Mouse (Mus musculus) heart, embryonic 10.5 days (tissue): ENCODE results near the gene Fgfr2. TPM values are rescaled to one million over a fixed set of nuclear protein-coding genes. Genes with fewer than 3 reads are reported as not detected.

Source experiments
- DNase-seq: peaks from one replicate; pipeline ENCODE4 v3.0.0-alpha.2; 2017; ENCODE audit warnings: low spot score
- H3K27ac ChIP-seq: fragments of 300-500 bp; sonication (generic); 2 replicates; pipeline ENCODE4 v1.5.1; 2016; ENCODE audit warnings: mild to moderate bottlenecking
- H3K27me3 ChIP-seq: fragments of 300-500 bp; sonication (generic); 2 replicates; pipeline ENCODE4 v1.6.1; 2016; ENCODE audit warnings: mild to moderate bottlenecking; ENCODE audit not compliant: poor library complexity, insufficient read depth, severe bottlenecking
- H3K36me3 ChIP-seq: fragments of 300-500 bp; sonication (generic); 2 replicates; pipeline ENCODE4 v1.6.1; 2016; ENCODE audit warnings: mild to moderate bottlenecking, moderate library complexity
- H3K4me1 ChIP-seq: fragments of 300-500 bp; sonication (generic); 2 replicates; pipeline ENCODE4 v1.6.1; 2016; ENCODE audit warnings: mild to moderate bottlenecking
- H3K4me3 ChIP-seq: fragments of 300-500 bp; sonication (generic); 2 replicates; pipeline ENCODE4 v1.5.1; 2016; ENCODE audit warnings: mild to moderate bottlenecking, moderate library complexity
- H3K9me3 ChIP-seq: fragments of 300-500 bp; sonication (generic); 2 replicates; pipeline ENCODE4 v1.6.1; 2016; ENCODE audit warnings: mild to moderate bottlenecking, moderate library complexity
- WGBS: fragments of 180-500 bp; shearing (Covaris S2); methylation state at CpG from one replicate; pipeline ENCODE4 v1.1.7; 2016; 5-methylcytosine and 5-hydroxymethylcytosine counted together
- polyA plus RNA-seq: library from polyadenylated mRNA; unstranded; fragments of >200 nt; fragmentation: Nextera tagmentation; extraction: Ambion mirVana; gene quantifications from 2 replicates; pipeline ENCODE4 v1.2.1, GENCODE M21; 2016

Fgfr2 gene
- polyA plus RNA-seq, 1 experiment from 2014 or later, result 46.6 TPM

DNA sequence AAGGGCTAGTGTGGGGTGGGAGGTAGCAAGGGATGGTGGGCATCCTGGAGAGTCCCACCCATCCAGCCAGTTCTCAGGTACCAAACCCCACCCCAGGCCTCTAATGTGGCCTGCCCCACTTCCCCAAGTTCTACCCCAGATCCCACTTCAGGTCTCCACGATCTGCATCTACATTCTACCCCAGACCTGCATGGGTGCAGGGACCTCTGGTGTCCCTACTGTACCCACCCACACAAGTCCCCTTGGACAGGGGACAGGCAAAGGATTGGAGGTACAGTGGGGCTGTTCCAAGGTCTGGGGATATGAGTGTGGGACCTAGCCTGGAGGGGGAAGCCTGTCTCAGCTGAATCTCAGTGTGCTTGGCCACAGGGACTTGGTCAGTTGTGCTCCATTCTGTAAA lies 441.3 kb downstream of the Fgfr2 start:
- Histone ChIP-seq H3K27me3 (no peaks in the 10 kb centered on the region), H3K4me3 (no peak overlapping the region), H3K4me1 (peaks cover 21% of the 10 kb centered on the region), H3K36me3 (no peaks in the 10 kb centered on the region), H3K27ac (no peak overlapping the region), H3K9me3 (no peaks in the 10 kb centered on the region)
- WGBS, result 77% methylated on average over 1 of the region's 1 CpGs
- no peak for DNase-seq

DNA sequence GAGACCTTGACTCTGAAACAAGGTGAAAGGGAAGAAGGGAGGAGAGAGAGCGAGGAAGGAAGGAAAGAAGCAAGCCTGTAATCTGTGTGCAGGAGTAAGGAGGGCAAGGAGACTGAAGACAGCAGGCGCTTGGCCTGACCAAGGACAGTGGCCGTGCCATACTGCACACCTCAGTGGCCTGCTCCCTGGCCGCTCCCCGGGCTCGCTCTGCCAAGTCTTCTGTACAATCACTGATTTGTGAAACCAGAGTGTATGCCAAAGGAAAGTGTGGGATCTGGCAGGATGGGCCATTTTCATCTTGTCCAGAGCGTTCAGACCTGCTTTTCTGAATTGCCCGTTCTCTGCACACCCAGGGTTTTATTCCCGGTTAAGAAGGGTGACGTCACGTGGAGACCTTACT lies 441.9 kb downstream of the Fgfr2 start:
- no peak overlapping the region for H3K4me3 ChIP-seq
- H3K36me3 ChIP-seq, result no peaks in the 10 kb centered on the region
- 86% methylated on average over 11 of the region's 11 CpGs for WGBS
- H3K27me3 ChIP-seq, result no peaks in the 10 kb centered on the region
- DNase-seq, result no peak
- no peak overlapping the region for H3K27ac ChIP-seq
- H3K4me1 ChIP-seq, result peaks cover 17% of the 10 kb centered on the region
- H3K9me3 ChIP-seq, result no peaks in the 10 kb centered on the region

DNA sequence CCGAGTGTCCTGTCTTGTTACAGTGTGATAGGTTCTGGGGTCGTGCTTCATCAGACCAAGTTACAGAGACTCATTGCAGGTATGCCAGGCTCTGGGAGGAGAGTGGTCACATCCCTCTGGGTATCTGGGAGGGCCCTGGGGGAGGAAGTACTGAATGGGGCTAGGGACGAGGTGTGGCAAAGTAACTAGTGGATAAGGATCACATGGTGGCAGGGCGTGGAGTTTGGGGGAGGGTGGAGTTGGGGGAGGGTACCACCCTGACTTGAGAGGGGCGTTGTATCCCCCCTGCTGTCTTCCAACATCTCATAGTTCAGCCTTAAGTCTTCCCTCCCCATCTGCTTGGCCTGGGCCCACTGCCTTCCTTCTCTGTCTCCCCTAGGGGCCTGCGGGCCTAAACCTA lies 443.6 kb downstream of the Fgfr2 start:
- Histone ChIP-seq H3K4me3 (no peak overlapping the region), H3K4me1 (peaks cover 16% of the 10 kb centered on the region), H3K27me3 (no peaks in the 10 kb centered on the region), H3K9me3 (no peaks in the 10 kb centered on the region), H3K36me3 (no peaks in the 10 kb centered on the region), H3K27ac (no peak overlapping the region)
- WGBS, result 63% methylated on average over 6 of the region's 6 CpGs
- no peak for DNase-seq

DNA sequence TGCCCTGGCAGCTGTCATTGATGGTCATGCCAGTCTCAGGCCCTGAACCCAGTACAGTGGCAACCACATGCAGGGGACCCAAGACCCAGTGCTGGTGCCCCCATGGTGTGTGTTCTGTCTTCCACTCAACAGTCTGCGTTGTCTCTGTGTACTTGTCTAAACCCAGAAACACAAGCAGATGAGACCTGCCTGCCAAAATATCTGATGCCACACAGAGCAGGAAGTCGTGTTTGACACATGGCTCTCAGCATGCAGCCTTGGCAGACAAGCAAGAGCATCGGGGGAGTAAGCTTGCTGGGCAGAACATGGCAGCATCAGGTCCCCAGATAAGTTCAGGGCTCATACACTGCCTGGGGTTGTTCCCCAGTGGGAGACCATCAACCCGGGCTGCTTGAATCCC lies 444.0 kb downstream of the Fgfr2 start:
- no peaks in the 10 kb centered on the region for H3K9me3 ChIP-seq
- DNase-seq, result no peak
- peaks cover 20% of the 10 kb centered on the region for H3K4me1 ChIP-seq
- no peak overlapping the region for H3K4me3 ChIP-seq
- no peaks in the 10 kb centered on the region for H3K27me3 ChIP-seq
- 0 out of 2 replicates have a peak overlapping the region, but pooled peaks have one; percentile 7 for H3K27ac ChIP-seq
- WGBS, result 60% methylated on average over 4 of the region's 4 CpGs
- H3K36me3 ChIP-seq, result no peaks in the 10 kb centered on the region

DNA sequence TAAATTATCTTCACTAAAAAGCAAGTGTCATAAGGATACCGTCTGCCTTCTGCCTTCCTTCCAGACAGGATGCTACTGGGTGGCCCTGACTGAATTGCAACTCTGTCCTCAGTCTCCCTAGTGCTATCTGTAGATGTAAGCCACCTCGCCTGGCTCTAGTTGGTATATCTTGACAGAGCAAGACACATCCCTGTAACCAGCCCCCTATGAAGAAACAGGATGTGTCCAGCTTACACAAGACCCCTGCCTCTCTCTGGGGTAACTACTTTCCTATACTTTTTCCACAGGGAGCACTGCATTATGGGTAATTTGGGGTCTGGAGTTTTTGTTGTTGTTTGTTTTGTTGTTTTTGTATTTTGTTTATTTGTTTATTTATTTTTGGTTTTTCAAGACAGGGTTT lies 447.2 kb downstream of the Fgfr2 start:
- no peak overlapping the region for H3K27ac ChIP-seq
- no peaks in the 10 kb centered on the region for H3K27me3 ChIP-seq
- H3K4me3 ChIP-seq, result no peak overlapping the region
- no peaks in the 10 kb centered on the region for H3K36me3 ChIP-seq
- no peaks in the 10 kb centered on the region for H3K9me3 ChIP-seq
- no peak for DNase-seq
- peaks cover 30% of the 10 kb centered on the region for H3K4me1 ChIP-seq
- 75% methylated on average over 2 of the region's 2 CpGs for WGBS

DNA sequence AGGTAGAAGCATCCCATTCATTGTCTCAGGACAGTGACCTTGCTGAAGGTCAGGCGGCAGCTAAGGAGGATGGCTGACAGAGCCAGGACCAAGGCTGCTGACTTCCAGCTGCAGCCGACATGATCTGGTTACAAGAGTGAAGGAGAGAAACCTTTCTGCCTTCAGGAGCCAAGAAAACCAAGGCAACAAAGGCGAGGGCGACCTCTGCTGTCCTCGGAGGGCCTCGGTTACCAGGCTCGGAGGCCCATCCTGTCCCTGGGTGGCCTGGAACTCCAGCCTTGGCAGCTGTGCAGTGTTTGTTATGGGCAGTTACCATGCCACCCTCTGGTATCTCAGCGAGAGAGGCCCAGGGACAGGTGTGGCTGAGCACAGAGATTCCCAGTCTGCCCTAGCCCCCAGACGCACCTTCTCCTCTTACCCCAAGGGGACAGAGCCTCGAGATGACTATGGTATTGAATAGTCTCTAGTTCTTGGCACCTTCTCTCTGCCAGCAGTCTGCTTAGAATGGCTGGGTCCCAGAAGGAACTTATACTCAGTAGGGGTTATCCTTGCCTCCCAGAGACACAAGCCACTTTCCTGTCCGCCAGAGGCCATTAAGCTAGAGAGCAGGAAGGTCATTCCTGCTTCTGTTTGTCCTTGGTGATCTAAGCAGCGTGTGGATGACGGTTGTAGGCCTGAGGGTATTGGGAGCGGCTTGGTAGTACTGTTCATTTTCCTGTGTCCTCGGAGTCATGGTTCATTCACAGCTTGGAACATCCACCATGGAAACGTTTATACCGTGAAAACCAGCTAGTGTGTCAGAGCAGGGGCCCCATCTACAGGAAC lies 449.0 kb downstream of the Fgfr2 start:
- Histone ChIP-seq H3K4me1 (peaks cover 30% of the 10 kb centered on the region), H3K36me3 (no peaks in the 10 kb centered on the region), H3K27ac (peak overlapping the region; percentile 74), H3K9me3 (no peaks in the 10 kb centered on the region), H3K4me3 (no peak overlapping the region), H3K27me3 (no peaks in the 10 kb centered on the region)
- WGBS, result 48% methylated on average over 17 of the region's 17 CpGs
- peak; percentile 85 for DNase-seq

DNA sequence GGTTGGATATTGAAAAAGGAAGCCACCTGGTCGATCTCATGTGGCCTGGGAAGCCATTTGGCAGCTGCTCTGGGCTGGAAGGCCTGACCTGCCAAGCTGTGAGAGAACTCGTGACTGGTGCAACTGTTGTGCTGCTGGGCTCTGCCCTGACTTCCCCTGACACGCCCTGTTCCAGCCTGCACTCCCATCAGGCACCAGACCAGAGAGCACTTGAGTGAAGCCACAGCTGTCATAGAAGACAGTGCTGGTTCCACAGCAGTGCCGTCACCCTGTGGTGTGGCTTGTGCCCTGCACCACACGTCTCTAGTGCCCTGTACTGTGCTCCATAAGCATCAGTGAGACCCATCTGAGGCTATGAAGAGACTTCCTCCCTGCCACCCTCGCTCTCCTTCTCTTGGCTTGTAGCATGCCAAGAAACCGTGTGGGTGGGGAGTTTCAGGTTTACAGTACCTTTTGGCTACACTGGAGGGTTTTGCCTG lies 450.6 kb downstream of the Fgfr2 start:
- no peak overlapping the region for H3K4me3 ChIP-seq
- H3K27me3 ChIP-seq, result no peaks in the 10 kb centered on the region
- DNase-seq, result no peak
- no peaks in the 10 kb centered on the region for H3K9me3 ChIP-seq
- H3K27ac ChIP-seq, result 0 out of 2 replicates have a peak overlapping the region, but pooled peaks have one; percentile 17
- H3K36me3 ChIP-seq, result no peaks in the 10 kb centered on the region
- peaks cover 27% of the 10 kb centered on the region for H3K4me1 ChIP-seq
- 71% methylated on average over 7 of the region's 7 CpGs for WGBS

DNA sequence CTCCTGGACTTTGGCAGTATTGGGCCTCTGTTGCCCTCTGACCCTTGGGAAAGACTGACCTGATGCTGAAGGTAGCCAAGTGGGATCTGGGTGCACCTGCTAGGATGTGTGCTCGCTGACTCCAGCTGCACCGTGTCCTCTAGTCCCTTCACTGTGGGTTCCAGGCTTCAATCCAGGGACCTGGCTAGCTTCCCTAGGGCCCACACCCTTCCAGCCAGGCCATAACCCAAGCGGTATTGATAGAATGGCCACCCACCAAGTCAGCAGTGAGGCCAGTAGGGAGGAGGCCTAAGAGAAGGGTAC lies 452.3 kb downstream of the Fgfr2 start:
- WGBS, result 93% methylated on average over 3 of the region's 3 CpGs
- no peaks in the 10 kb centered on the region for H3K9me3 ChIP-seq
- no peaks in the 10 kb centered on the region for H3K36me3 ChIP-seq
- DNase-seq, result no peak
- H3K27me3 ChIP-seq, result no peaks in the 10 kb centered on the region
- no peak overlapping the region for H3K27ac ChIP-seq
- no peak overlapping the region for H3K4me3 ChIP-seq
- peaks cover 35% of the 10 kb centered on the region for H3K4me1 ChIP-seq

DNA sequence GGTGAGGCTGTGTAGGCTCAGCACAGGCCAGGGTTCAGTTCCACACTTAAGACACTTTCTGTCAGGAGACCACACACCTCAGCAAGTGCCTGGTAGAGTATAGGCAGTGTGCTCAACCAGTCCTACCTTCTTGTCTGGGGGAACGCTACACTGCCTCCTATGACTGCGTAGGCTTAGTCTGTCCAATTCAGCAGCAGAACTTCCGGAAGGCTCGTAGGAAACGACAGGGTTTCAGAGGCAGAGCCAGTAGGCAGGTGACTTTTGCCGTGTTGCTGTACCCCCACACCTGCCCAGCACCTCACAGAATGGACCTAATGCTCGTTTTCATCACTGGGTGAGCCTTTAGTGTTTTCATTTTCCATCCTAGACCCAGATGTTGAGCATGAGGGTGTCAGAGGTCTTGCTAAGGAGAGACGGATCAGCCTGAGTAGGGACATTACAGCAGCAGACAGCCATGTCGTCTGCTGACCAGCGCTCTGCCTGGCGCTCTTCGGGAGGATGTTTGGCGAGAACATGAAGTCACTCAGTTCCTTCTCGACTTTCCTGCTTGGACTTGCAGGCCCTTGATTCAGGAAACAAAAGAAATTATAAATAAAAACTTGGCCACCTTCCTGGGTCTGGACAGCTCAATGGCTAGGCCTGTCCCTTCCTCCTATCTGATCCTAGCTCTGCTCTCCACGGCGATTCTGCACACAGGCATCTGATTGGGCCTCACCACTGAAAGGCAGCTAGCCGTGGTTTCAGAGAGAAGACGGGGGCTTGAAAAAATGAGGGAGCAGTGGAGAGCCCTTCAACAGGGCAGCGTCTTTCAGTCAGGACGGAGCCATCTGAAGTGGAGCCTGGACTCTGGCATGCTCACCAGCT lies 452.9 kb downstream of the Fgfr2 start:
- no peaks in the 10 kb centered on the region for H3K27me3 ChIP-seq
- 85% methylated on average over 20 of the region's 20 CpGs for WGBS

DNA sequence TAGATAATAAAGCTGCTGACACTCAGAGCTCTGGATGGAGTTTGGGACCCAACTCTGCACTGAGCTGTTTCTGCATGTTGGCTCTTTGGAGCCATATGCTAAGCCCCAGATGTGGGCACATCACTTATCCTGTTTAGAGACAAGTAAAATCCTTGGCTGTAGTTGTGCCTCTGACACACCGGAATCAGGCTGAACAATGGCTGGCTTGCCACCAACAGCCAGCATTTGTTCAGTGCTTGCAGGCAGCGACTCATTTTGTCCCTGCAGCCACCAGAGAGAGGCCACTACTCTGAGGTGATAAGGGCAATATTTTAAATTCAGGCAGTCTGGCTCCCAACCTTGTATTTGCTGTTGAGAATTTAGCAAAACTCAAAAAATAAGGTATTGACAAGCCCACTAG lies 454.5 kb downstream of the Fgfr2 start:
- H3K27ac ChIP-seq, result no peak overlapping the region
- H3K4me1 ChIP-seq, result peaks cover 32% of the 10 kb centered on the region
- H3K36me3 ChIP-seq, result no peaks in the 10 kb centered on the region
- WGBS, result 58% methylated on average over 2 of the region's 2 CpGs
- H3K9me3 ChIP-seq, result no peaks in the 10 kb centered on the region
- no peaks in the 10 kb centered on the region for H3K27me3 ChIP-seq
- no peak overlapping the region for H3K4me3 ChIP-seq
- DNase-seq, result no peak

More for the DNA sequence above, 452.9 kb downstream of the Fgfr2 start:
- H3K4me3 ChIP-seq, result no peak overlapping the region
- H3K4me1 ChIP-seq, result peaks cover 40% of the 10 kb centered on the region
- DNase-seq, result no peak
- no peaks in the 10 kb centered on the region for H3K9me3 ChIP-seq
- H3K27ac ChIP-seq, result no peak overlapping the region
- H3K36me3 ChIP-seq, result no peaks in the 10 kb centered on the region

DNA sequence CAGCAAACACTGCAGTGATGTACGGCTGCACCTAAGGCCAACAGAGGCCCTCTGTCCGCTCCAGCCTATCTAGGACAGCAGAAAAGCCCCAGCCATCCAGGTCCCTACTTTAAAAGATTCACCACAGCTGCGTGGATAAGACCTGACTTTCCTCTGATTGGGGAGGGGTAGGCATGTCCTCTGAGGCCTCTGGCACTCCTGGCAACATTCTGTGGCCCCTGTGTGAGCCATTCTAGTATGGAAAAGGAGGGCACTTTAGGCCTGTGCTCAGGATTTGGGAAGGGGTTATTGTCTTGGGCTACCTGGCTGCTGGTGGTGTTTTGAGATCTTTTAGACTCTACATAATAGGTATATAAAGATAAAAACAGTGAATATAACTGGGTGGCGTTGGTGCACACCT lies 456.6 kb downstream of the Fgfr2 start:
- 73% methylated on average over 4 of the region's 4 CpGs for WGBS
- no peaks in the 10 kb centered on the region for H3K36me3 ChIP-seq
- H3K9me3 ChIP-seq, result no peaks in the 10 kb centered on the region
- no peak overlapping the region for H3K27ac ChIP-seq
- no peak for DNase-seq
- no peaks in the 10 kb centered on the region for H3K27me3 ChIP-seq
- peaks cover 40% of the 10 kb centered on the region for H3K4me1 ChIP-seq
- H3K4me3 ChIP-seq, result no peak overlapping the region

DNA sequence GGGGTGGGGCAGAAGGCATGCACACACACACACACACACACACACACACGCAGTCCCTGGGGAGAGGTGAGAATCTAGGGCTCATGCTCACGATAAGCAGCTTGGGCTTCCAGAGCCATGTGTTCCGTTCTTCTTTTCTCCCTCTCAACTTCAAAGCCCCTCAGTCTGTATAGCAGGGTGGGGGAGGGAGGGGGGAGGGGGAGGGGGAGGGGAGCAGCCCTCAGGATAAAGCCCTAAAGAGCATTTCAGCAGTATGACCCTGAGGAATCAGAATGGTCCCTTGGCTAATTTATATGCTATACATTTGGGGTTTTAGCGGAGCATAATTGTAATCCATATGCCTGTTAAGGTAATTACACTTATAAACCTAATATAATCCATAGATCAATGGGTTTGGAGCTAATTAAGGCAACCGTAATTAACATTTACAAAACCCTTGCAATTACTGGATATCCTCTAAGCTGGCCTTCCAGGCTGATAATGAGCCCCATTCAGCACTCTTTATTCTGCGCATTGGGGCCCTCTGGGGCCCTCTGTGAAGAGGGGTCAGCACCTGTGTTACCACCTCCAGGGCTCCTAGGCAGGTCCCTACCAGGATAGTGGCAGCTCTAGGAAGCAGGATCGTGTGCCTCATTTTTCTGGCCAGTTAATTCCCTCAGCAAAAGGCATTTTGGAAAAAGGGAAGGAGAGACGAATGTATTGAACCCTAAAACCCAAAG lies 457.3 kb downstream of the Fgfr2 start:
- DNase-seq, result no peak
- Histone ChIP-seq H3K27ac (no peak overlapping the region; the same call in 1 of the 2 replicates), H3K4me3 (no peak overlapping the region), H3K36me3 (no peaks in the 10 kb centered on the region), H3K27me3 (no peaks in the 10 kb centered on the region), H3K9me3 (no peaks in the 10 kb centered on the region), H3K4me1 (peaks cover 46% of the 10 kb centered on the region)
- WGBS, result 51% methylated on average over 8 of the region's 8 CpGs

DNA sequence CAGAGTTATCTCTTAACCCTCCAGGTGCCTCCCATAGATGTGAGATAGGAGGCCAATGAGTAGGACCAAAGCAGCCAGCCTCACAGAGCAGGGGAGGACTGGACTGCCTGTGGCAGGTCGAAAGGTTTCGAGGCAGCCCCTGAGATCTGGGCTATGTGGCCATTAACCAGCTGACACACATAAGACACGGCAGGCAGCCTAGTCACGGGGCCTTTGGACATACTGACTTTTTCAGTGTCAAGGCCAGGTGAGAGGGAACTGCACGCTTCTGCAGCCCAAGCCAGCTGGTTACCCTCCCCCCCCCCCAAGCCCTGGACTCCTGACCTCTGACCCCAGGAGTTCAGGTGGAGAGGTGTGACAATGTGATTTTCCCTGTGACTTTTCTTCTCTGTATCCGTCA lies 458.3 kb downstream of the Fgfr2 start:
- WGBS, result 74% methylated on average over 6 of the region's 6 CpGs
- H3K27me3 ChIP-seq, result no peaks in the 10 kb centered on the region

More for the DNA sequence above, 458.3 kb downstream of the Fgfr2 start:
- H3K4me3 ChIP-seq, result no peak overlapping the region
- H3K36me3 ChIP-seq, result no peaks in the 10 kb centered on the region
- DNase-seq, result no peak
- peaks cover 53% of the 10 kb centered on the region for H3K4me1 ChIP-seq
- no peaks in the 10 kb centered on the region for H3K9me3 ChIP-seq
- no peak overlapping the region for H3K27ac ChIP-seq
